Mouse (Mus musculus) testis, adult 10 weeks (tissue): Measurements from ENCODE around the gene Adamts7. TPM values are rescaled to one million over a fixed set of nuclear protein-coding genes. Genes with fewer than 3 reads are reported as not detected.

Experiments
- polyA plus RNA-seq: library from polyadenylated mRNA; stranded (reverse); fragments of 350-450 nt; fragmentation: Illumina TruSeq; extraction: RNeasy Lipid Tissue Mini Kit (QIAGEN cat#74804); gene quantifications from one replicate; pipeline ENCODE4 v1.2.3, GENCODE M21; 2014; ENCODE audit warnings: low read depth, low replicate concordance

Adamts7 gene
- 0.28 TPM for polyA plus RNA-seq

GRCm38 (mm10) chr9:90162926-90163748 is at the start of gene Adamts7:
Gene Adamts7 (plus strand): TSS chr9:90163069.

GRCm38 (mm10) chr9:90114567-90115307 is 48.1 kb upstream of the Adamts7 start, which contains the start of gene Morf4l1:
Gene Morf4l1 (minus strand): TSS chr9:90114774.

Other genes starting within 250 kb of the Adamts7 start
- 16.7 TPM for gene Ctsh, start 108.9 kb upstream of the Adamts7 start, polyA plus RNA-seq
- gene Morf4l1, start 48.3 kb upstream of the Adamts7 start, polyA plus RNA-seq: 2,168 TPM
- gene Tbc1d2b, start 107.7 kb downstream of the Adamts7 start, polyA plus RNA-seq: 4.7 TPM